In genomic region chr13:70677689-70678088, GRCm38 (mm10) we compare ENCODE assay signal across 24 mouse cellular contexts.
"Had no signal": no experiment of that assay in that cellular context is flagged by ENCODE, and none has a peak within 500 bp of the region (broad histone marks: within the 10 kb centered on the region; RNA-seq: fewer than 3 reads in every experiment).

No protein-coding gene starts in this region.

- ATAC-seq: hindbrain, postnatal 0 days; intestine, embryonic 16.5 days had no signal

- H3K36me3 ChIP-seq: heart, embryonic 10.5 days; heart, embryonic 12.5 days; hindbrain, embryonic 13.5 days; hindbrain, embryonic 15.5 days; kidney, embryonic 15.5 days; limb, embryonic 10.5 days; limb, embryonic 12.5 days; liver, embryonic 13.5 days had no signal

- DNase-seq: gastrocnemius, postnatal 14 days; gastrocnemius, postnatal 36 days; heart, adult 18-20 months; heart, postnatal 10 days; kidney, adult 11 months; kidney, adult 2 months; kidney, adult 9 months; kidney, postnatal 10 days; kidney, postnatal 25 days; kidney, postnatal 4 days; liver; liver, embryonic 13.5 days had no signal

- H3K27ac ChIP-seq: heart, embryonic 10.5 days; hindbrain, embryonic 13.5 days; hindbrain, embryonic 15.5 days; hindbrain, postnatal 0 days; layer of hippocampus, adult 2 months; left cerebral cortex, adult 2 months; limb, embryonic 10.5 days; limb, embryonic 12.5 days; liver, embryonic 13.5 days had no signal

- H3K9ac ChIP-seq: heart, embryonic 12.5 days; hindbrain, embryonic 13.5 days; hindbrain, embryonic 15.5 days; kidney, embryonic 15.5 days; limb, embryonic 12.5 days; liver, embryonic 13.5 days had no signal

- H3K4me3 ChIP-seq: heart, embryonic 10.5 days; heart, embryonic 12.5 days; hindbrain, embryonic 13.5 days; hindbrain, embryonic 15.5 days; kidney, embryonic 15.5 days; layer of hippocampus, adult 2 months; left cerebral cortex, adult 2 months; limb, embryonic 10.5 days; limb, embryonic 12.5 days; liver, embryonic 13.5 days had no signal

- H3K9me3 ChIP-seq: heart, embryonic 10.5 days; heart, embryonic 12.5 days; hindbrain, embryonic 13.5 days; hindbrain, embryonic 15.5 days; kidney, embryonic 15.5 days; limb, embryonic 10.5 days; limb, embryonic 12.5 days; liver, embryonic 13.5 days had no signal

- H3K4me1 ChIP-seq: heart, embryonic 10.5 days; heart, embryonic 12.5 days; hindbrain, embryonic 13.5 days; hindbrain, embryonic 15.5 days; limb, embryonic 10.5 days; limb, embryonic 12.5 days; liver, embryonic 13.5 days had no signal

- H3K4me2 ChIP-seq: heart, embryonic 12.5 days; hindbrain, embryonic 13.5 days; hindbrain, embryonic 15.5 days; kidney, embryonic 15.5 days; limb, embryonic 12.5 days; liver, embryonic 11.5 days; liver, embryonic 13.5 days had no signal

- H3K27me3 ChIP-seq: heart, embryonic 12.5 days; hindbrain, embryonic 13.5 days; hindbrain, embryonic 15.5 days; kidney, embryonic 15.5 days; limb, embryonic 12.5 days; liver, embryonic 13.5 days had no signal
